Mouse (Mus musculus) liver, embryonic 14.5 days (tissue): Measurements from ENCODE around the gene Pnpla7. TPM values are rescaled to one million over a fixed set of nuclear protein-coding genes. Genes with fewer than 3 reads are reported as not detected.

Experiments used
- ATAC-seq: fragments of 200-750 bp; cut with Nextera tagmentation; 2 replicates; pipeline ENCODE4 v1.8.0; 2017; ENCODE audit warnings: moderate number of reproducible peaks, mild to moderate bottlenecking, moderate library complexity; ENCODE audit not compliant: insufficient read depth
- DNase-seq, 3 experiments: peaks; one replicate each; pipeline ENCODE4 v3.0.0-alpha.2; 2012 to 2013; ENCODE audit warnings: low read depth in 3 of 3, low spot score in 3 of 3
- H3K27ac ChIP-seq: fragments of 300-500 bp; sonication (generic); 2 replicates; pipeline ENCODE4 v1.5.1; 2014; ENCODE audit warnings: moderate library complexity, mild to moderate bottlenecking, control low read depth, inconsistent platforms
- H3K27me3 ChIP-seq: fragments of 300-500 bp; sonication (generic); 2 replicates; pipeline ENCODE4 v1.6.1; 2014; ENCODE audit warnings: mild to moderate bottlenecking, low read length, moderate library complexity; ENCODE audit not compliant: control insufficient read depth, insufficient read depth
- H3K36me3 ChIP-seq: fragments of 300-500 bp; sonication (generic); replicated peaks from 2 replicates; pipeline ENCODE4 v1.6.1; 2014; ENCODE audit warnings: low read depth; ENCODE audit not compliant: control insufficient read depth, insufficient read depth
- H3K4me1 ChIP-seq, 2 experiments: fragments of 200-500 bp in 1 of 2; fragments of 300-500 bp in 1 of 2; sonication (generic) in 1 of 2; replicated peaks; 2 replicates each; pipeline ENCODE4 v1.6.1; 2012 to 2014; ENCODE audit warnings: antibody characterized with exemption in 1 of 2, inconsistent platforms in 1 of 2, low read length in 1 of 2; ENCODE audit not compliant: control insufficient read depth in 2 of 2, insufficient read depth in 2 of 2
- H3K4me2 ChIP-seq: fragments of 300-500 bp; sonication (generic); 2 replicates; pipeline ENCODE4 v1.6.1; 2014; ENCODE audit warnings: low read depth, mild to moderate bottlenecking, control low read depth, moderate library complexity
- H3K4me3 ChIP-seq, 2 experiments: fragments of 200-500 bp in 1 of 2; fragments of 300-500 bp in 1 of 2; sonication (generic) in 1 of 2; 2 replicates each; pipeline ENCODE4 v1.5.1; 2012 to 2014; ENCODE audit warnings: low read depth in 2 of 2, low read length in 2 of 2, mild to moderate bottlenecking in 2 of 2, control low read depth in 1 of 2, inconsistent platforms in 1 of 2, moderate library complexity in 1 of 2; ENCODE audit not compliant: insufficient read depth in 1 of 2
- H3K9ac ChIP-seq: fragments of 300-500 bp; sonication (generic); replicated peaks from 2 replicates; pipeline ENCODE4 v1.6.1; 2014; ENCODE audit warnings: mild to moderate bottlenecking, control low read depth, moderate library complexity
- H3K9me3 ChIP-seq: fragments of 300-500 bp; sonication (generic); 2 replicates; pipeline ENCODE4 v1.6.1; 2016; ENCODE audit warnings: low read length, mixed read lengths; ENCODE audit not compliant: control insufficient read depth
- CTCF ChIP-seq: IDR thresholded peaks from 2 replicates; pipeline ENCODE4 v1.5.1; 2016; ENCODE audit warnings: antibody characterized with exemption, low read depth, control low read depth
- EP300 ChIP-seq: IDR thresholded peaks from 2 replicates; pipeline ENCODE4 v1.6.1; 2016; ENCODE audit warnings: antibody characterized with exemption, low read depth
- WGBS: fragments of 180-500 bp; shearing (Covaris S2); extraction: QIAGEN DNeasy Blood & Tissue Kit; methylation state at CpG from one replicate; pipeline ENCODE4 v1.1.7; 2014; ENCODE audit not compliant: insufficient replicate concordance; 5-methylcytosine and 5-hydroxymethylcytosine counted together
- polyA plus RNA-seq, 2 experiments: library from polyadenylated mRNA; depleted of rRNA in 1 of 2; stranded (reverse) in 1 of 2; unstranded in 1 of 2; fragments of >200 nt; fragmentation: Nextera tagmentation in 1 of 2; extraction: Ambion mirVana in 1 of 2; gene quantifications; 2 replicates each; pipeline versions ENCODE4 v1.2.1 to v1.2.3; 2012 to 2014

Gene Pnpla7
- polyA plus RNA-seq (2012; rRNA removed) (9.4 and 9.6 TPM in 2 replicates), polyA plus RNA-seq (2014; fragmentation: Nextera tagmentation; extraction: Ambion mirVana) (11.0 and 11.3 TPM in 2 replicates)

DNA sequence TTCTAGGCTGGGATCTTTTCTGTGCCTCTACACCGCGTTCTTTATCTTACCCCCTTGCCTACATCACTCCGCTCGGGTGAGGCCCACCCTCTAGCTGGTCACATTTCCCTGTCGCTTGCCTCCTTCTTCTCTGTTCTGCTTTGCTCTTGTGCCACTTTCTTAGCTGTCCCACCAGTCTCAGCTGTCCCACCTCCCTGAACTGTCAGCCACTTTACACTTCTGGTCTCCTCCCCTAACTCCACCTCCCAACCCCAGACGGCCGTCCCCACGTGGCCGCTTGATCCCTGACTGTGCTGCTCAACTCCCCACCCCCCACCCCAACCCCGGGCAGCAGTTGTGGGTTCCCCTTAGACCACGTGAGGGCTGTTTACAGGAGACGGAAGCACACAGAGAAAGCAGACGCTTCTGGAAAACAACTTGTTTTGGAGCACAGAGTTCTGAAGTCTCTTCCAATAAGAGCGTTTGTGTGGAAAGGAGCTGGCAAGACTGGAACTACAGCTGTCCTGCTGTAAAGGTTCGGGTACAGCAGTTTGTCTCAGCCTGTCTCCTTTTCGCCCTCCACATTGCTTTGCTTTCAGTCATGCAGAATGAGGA is at the start of gene Pnpla7:
Pnpla7 (plus strand) TSS at position 330 of the 594 bp plus-strand sequence.
- Histone ChIP-seq H3K36me3 (peaks cover 7% of the 10 kb centered on the region), H3K4me2 (peak within 1 kb of the TSS; percentile 100), H3K27ac (peak within 1 kb of the TSS; percentile 95), H3K4me3 (peak within 1 kb of the TSS; percentile 75 to 88), H3K27me3 (no peaks in the 10 kb centered on the region), H3K9ac (peak within 1 kb of the TSS; percentile 82), H3K9me3 (no peaks in the 10 kb centered on the region), H3K4me1 (peaks cover 19 to 28% of the 10 kb centered on the region in 2 experiments)
- under 1% methylated on average over 16 of the region's 16 CpGs for WGBS
- ATAC-seq (peak; percentile 61), DNase-seq (peak; percentile 77 to 78 (median 78))
- no peak for TF ChIP-seq EP300
- TF ChIP-seq CTCF = no peak

DNA sequence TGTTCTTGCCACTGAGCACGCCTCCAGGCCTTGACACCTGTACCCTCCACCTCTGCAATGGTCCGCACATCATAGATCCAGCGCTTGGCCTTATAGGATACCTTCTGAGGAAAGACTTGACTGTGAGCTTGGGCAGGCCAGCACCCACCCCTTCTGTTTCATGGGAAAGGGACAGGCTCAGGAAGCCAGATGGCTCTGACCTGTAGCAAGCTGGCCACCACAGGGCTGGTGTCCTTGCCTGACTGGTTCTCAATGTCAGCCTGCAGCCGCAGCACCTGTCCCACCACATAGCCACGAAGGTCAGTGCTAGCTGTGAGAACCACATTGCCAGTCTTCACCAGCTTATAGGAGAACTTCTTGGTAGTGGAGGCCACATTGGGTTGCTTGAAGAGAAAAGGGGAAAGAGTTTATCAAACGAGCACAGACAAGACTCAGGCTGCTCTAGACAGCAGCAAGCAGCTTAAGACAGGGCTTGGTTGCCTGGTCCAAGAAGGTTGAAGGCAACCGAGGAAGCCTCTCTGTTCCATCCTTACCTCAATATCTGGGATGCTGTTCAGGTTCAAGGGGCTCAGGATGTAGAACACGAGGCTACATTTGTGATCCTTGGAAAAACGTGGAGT is 49.4 kb upstream of the Pnpla7 start:
- no peaks in the 10 kb centered on the region for H3K9me3 ChIP-seq
- H3K4me2 ChIP-seq = no peak overlapping the region
- DNase-seq (no peak), ATAC-seq (no peak)
- no peaks in the 10 kb centered on the region for H3K27me3 ChIP-seq
- H3K27ac ChIP-seq = no peak overlapping the region
- H3K9ac ChIP-seq = no peak overlapping the region
- H3K36me3 ChIP-seq = no peaks in the 10 kb centered on the region
- no peak overlapping the region for H3K4me3 ChIP-seq
- TF ChIP-seq EP300 (no peak), CTCF (no peak)
- 62% methylated on average over 9 of the region's 9 CpGs for WGBS
- H3K4me1 ChIP-seq = 0 out of 4 replicates have a peak, but pooled peaks cover 0 to 2% of the 10 kb centered on the region in 2 experiments

DNA sequence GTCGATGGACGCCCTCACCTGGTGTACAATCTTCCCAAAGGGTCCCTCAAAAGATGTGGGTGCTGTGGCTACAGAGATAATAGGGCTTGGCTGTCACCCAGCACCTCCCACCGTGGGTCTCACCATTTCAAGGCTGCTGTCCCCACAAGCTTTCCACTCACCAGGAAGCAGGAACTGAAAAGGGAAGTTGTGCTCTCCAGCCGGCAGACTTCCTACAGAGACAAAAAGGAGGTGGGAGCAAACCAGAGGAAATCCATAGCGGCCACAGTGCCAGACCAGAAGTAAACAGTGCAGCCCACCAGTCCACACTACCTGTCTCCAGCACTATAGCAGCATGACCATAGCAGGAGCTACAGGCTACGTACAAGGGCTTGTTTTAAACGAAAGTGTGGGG is 48.9 kb upstream of the Pnpla7 start:
- Histone ChIP-seq H3K36me3 (no peaks in the 10 kb centered on the region), H3K4me1 (0 out of 4 replicates have a peak, but pooled peaks cover 0 to 2% of the 10 kb centered on the region in 2 experiments), H3K27me3 (no peaks in the 10 kb centered on the region), H3K4me3 (no peak overlapping the region), H3K9me3 (no peaks in the 10 kb centered on the region), H3K4me2 (no peak overlapping the region), H3K9ac (no peak overlapping the region), H3K27ac (no peak overlapping the region)
- TF ChIP-seq CTCF (no peak), EP300 (no peak)
- no peak for ATAC-seq
- DNase-seq = no peak
- WGBS = 40% methylated on average over 7 of the region's 7 CpGs

DNA sequence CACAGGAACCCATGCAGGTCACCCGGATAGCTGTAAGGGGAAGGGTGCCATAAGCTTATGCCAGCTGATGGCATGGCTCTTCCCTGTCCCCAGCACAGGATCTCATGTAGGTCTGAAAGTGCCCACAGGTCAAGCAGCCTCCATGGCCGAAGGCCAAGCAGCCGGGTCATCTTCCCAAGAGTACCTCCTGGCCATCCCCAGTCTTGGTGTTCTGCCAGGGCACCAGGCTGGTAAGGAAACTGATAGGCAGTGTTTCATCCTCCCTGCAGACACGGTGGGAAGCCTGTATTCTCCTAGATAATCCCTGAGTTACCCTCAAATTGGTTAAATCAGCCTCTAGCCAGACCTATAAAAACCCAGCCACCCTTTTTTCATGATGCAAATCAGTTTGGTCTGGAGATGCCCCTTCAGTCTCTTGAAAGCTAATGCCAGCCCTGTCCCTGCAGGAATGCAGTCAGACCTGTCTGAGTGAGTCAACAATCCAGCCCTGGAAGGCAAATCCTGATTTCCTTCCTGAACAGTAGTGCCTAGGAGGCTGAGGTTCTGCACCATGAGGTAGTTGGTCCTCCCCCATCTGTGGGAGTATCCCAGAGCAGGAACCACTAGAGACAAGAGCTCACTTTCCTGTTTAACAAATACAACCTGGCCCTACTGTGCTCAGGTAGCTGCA is 47.9 kb upstream of the Pnpla7 start:
- Histone ChIP-seq H3K9me3 (no peaks in the 10 kb centered on the region), H3K9ac (no peak overlapping the region), H3K36me3 (no peaks in the 10 kb centered on the region), H3K4me2 (no peak overlapping the region), H3K27me3 (no peaks in the 10 kb centered on the region), H3K27ac (no peak overlapping the region), H3K4me1 (0 out of 4 replicates have a peak, but pooled peaks cover 0 to 2% of the 10 kb centered on the region in 2 experiments), H3K4me3 (no peak overlapping the region)
- DNase-seq = no peak
- TF ChIP-seq EP300 (no peak), CTCF (no peak)
- 55% methylated on average over 4 of the region's 4 CpGs for WGBS
- ATAC-seq = no peak

DNA sequence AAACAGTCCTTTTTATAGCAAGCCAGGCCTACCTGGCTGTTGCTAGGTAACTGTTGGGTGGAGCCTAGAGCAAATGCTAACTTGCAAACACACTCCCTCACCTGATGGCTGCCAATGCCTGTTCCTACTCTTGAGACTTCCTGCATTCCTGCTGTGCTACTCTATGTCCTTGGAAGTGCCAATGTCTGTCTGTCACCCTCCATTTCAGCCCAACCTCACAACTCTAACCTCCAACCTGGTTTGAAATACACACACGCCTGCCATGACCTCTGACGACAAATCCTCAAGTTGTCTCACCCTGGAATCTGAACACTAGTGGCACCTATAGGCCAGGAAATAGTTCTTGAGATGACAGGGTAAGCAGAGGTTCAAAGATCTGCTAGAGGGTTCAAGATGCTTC is 46.7 kb upstream of the Pnpla7 start:
- ATAC-seq (no peak), DNase-seq (no peak)
- Histone ChIP-seq H3K4me1 (peaks cover 3 to 7% of the 10 kb centered on the region in 2 experiments; a peak in 2 of 4 replicates), H3K36me3 (no peaks in the 10 kb centered on the region), H3K27ac (no peak overlapping the region), H3K4me2 (no peak overlapping the region), H3K9me3 (no peaks in the 10 kb centered on the region), H3K4me3 (no peak overlapping the region), H3K27me3 (no peaks in the 10 kb centered on the region), H3K9ac (no peak overlapping the region)
- TF ChIP-seq EP300 = no peak
- TF ChIP-seq CTCF = no peak
- WGBS = 65% methylated on average over 2 of the region's 2 CpGs
